Mouse (Mus musculus) spleen, postnatal 14 days (tissue): ENCODE data around the gene Fbxl3.

ENCODE experiments used
- DNase-seq, 2 experiments: peaks; one replicate each; pipeline ENCODE4 v3.0.0; 2021 to 2022; ENCODE audit warnings: low spot score in 2 of 2

Gene Fbxl3

DNA sequence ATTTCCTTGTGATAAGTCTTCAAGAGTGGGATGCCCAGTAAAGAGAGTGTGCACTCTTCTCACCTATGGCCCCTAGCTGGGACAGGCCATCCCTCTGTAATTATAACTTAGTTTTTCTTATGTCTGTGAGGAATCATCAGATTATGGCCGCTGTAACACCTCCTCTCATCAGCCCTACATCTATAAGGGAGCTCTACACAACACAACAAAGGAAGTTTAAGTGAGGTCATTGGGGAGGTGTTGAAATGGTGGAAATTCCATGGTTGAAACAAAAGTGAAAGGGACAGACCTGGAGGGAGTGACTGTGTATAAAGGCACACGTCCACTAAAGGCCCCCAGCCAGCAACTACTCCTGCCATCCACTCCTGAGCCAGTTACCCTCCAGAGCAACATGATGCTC, 52.7 kb downstream of the Fbxl3 start, which contains the start of gene Acod1:
Gene Acod1, plus strand, starts transcription at position 301 of the 400 bp plus-strand sequence.
- no peak for DNase-seq

DNA sequence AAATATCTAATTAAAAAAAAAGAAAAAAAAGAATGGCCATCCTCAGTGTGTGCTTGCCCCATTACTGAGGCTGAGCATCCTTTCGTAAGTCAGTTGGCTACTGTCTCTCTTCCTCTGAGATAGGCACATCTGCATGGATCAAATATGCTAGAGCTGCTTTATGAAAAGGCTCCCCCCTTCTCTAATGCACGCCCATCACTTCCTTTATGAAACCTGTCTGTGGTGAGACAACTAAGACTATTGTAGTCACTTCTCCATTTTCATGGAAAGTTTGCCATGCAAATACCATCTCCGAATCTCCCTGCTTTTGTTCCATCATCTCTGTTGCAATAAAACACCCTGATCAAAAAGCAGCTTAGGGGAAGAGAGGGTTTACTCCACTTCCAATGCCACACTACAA, 62.4 kb downstream of the Fbxl3 start:
- DNase-seq: no peak

DNA sequence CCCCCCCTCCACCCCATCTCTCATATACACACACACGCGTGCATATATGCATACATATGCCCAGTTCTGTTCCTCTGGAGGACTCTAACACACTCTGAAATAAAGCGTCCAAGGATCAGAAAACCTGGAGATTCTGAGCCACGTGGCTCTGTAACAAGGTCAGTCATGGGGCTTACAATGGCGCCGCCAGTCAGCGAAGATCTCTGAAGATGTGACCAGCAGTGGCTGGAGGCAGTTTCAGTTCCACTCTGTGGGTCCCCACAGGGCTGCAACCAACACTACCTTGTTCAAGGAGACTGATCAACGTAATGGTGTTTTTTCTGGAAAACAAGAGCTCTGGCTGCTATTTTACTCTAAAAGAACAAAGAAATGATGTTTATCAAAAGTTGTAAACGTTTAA, 65.3 kb downstream of the Fbxl3 start:
- DNase-seq: peak in 1 of 2 experiments; percentile 13

DNA sequence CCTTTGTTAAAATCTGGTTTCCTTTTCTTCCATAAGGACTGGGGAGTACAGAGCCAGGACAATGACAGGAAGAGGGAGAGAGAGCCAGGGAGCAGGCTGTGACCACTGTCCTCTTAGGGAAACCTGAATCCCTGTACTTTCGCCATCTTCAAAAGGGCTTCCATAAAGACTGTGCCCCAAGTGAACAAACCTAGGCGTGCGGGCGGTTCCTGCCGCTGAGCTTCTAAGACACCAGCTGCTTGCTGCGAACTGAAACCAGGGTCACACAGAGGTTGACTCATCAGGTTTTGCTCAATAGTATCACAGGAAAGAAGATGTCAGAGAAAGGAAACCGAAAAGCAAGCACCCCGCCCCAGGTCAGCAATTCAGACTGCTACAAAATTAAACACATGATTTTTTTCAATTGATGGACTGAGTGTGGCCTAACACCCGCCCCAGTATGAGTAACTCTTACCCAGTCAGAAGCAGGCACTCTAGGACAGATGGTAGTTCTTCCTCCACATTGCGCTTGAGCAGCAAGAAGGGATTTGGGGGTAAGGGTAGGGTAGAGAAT, 66.0 kb downstream of the Fbxl3 start:
- DNase-seq: no peak
